Mouse (Mus musculus): ENCODE measurements around the gene Smco4.
"Not testable (repeated sequence)": the region's sequence is repeated elsewhere in the genome, so short reads cannot be mapped to it uniquely, and the experiment has no call there.

Gene Smco4

GRCm38 (mm10) chr9:15493235-15493924, at the start of gene Smco4:
Gene Smco4, plus strand, starts transcription at chr9:15493432.
- DNase-seq: peak; percentile 88

GRCm38 (mm10) chr9:15447397-15447796, 45.8 kb upstream of the Smco4 start:
- no peak for DNase-seq

DNA sequence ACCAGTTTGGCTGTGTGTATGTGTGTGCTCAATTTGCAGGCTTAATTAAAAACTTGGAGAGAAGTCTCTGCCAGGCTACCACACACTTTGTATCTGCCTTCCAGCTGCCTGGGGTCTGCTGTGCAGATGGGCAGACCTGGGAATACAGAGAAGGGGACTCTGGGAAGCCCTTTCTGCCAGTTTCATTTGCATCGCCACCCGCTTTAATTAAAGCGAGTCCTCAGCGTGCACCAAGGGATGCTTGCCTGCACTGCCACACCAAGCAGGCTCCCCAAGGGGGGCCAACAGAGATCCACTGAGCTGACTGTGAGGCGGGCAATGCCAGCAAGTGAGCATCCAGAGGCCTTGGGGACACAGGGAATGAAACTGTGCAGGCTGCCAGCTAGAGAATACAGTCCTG, 42.3 kb upstream of the Smco4 start:
- no peak for DNase-seq

- no peak for DNase-seq
Observed at GRCm38 (mm10) chr9:15472256-15472655, 21.0 kb upstream of the Smco4 start.

DNA sequence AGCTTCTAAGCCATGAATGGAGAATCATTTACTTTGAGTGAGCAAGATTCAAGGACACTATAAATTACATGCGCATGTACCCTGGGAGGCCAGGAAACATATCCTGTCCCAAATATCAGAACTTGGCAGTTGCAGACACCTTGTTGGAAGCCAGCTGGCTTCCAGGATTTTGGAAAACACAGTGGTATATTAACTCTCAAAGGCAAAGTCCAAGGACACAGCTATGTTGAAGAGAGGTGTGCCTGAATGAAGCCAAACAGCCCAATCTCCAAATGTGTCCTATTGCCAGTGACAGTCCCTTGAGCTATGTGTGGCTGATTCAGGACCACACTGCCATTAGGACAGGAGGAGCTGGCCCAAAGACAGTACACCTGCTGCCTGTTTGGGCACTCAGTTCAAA, 20.0 kb upstream of the Smco4 start:
- DNase-seq: no peak

DNA sequence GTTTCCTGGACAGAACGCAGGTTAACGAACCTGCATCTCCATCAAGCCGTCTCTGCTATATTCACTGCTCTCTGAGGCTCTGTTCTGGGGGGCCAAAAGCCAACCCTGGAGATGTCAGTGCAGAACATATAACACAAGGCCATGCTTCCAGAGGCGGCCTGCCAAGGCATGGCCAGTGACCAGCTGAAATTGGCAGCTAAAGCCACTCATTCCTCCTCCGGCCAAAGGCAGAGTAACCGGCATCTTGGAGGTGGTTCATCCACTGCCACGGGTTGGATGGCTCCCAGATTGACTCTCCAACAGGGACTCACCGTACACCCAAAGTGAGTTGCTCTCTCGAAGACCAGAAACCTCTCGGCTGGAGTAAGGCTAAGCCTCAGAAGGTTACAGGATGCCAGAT, 15.7 kb upstream of the Smco4 start:
- DNase-seq: no peak

DNA sequence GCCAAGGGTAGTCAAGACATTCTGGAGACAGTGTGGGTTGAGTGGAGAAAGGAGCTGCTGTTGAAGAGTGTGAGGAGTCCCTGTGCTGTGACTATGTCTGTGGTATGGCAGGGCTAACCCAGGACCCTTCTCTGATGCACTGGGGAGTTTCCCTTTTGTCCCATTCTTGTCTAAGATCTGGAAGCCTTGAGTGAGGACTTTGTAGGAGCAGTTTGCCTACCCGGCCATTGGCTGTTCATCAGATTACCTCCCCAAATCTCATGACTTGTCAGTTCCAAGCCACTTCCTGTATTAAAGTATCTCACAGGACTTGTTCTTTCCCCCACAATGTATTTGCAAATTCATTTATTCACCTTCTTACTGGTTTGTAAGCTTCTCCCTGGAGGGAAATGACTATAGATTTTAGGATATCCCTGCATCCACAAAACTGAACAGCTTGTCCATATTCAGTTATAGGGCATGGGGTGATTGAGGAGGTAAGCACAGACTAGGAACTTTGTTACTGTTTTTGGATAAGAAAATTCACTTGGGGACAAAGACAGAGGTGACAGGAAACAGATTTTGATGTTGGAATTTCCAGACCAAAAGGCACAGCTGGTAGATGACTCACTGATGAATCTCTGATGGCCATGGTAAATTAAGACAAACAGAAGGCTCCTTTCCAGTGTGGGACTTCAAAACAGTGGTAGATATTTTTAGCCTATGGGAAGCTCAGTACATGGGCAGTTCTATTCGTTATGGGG, 5.4 kb upstream of the Smco4 start:
- DNase-seq: no peak

DNA sequence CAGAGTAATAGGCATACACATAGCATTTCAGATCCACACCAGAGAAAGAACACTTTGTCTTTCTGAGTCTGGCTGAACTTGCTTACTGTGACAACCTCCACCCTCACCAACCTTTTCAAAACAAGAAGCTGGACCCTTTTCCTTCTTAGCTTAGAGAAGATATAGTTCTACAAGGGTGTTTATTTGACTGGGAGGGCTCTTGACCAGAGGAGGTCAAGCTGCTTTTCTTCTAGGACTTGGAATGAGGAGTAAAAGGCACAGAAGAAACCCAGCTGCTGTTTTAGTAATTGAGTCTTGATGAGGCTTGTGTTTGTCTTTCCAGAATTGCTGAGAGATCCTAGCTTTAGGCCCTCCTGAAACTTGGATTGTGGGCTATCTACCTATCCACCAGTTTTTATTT, 3.9 kb upstream of the Smco4 start:
- DNase-seq: no peak

DNA sequence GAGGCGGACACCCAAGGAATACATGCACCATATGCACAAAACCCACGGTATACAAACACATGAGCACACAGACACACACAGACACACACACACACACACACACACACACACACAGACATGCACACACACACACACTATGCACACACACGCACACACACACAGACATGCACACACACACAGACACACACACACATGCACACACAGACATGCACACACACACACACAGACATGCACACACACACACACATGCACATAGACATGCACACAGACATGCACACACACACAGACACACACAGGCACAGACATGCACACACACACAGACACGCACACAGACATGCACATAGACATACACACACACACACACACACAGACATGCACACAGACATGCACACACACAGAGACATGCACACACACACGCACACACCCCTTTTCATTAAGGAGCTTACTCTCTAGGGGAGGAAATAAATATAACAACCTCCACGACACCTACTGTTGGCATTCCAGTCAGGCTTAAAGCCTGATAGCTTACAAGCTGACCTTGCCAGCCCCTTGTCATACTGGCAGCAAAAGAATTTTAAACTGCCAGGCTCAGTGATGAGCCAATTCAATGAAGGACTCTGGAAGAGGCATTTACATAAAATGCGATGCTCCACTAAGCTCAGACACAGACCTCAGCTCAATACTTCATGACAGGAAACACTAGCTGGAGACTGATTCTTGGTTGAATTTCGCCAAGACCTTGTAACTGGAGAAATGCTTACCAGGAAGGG, 2.7 kb upstream of the Smco4 start:
- DNase-seq: no peak

DNA sequence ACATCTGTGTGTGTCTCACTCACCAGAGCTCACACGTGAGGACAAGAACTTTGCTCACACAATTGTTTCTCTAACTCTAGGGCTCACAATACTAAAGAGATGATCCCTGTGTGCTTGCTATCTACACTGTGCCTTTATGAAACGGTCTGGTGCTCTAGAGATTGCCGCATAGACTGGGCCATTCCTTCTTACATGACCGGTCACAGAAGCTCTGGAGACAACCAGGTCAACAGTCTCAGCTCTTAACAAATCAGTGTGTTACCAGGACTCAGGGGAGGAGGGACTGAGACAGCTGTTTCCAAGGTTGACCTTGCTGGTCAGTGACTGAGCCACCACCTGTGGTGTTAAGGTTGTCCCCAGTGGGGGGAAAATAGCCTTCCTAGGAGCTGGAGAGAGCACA, 1.5 kb upstream of the Smco4 start:
- DNase-seq: no peak

DNA sequence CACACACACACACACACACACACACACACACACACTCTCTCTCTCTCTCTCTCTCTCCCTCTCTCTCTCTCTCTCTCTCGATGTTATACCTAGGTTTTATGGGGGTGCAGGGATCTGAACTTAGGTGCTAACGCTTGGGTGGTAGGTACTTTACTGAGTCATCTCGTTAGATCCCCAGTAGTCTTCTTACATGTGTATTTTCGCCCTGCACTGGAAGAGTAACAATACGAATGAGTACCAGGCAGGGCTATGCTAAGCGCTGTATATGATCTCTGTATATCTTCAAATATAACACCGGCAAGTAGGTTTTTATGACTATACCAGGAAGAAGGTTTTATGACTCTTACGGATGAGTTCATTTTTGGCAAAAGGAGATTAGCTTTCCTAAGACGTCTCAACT, 831 bp upstream of the Smco4 start:
- DNase-seq: no peak

DNA sequence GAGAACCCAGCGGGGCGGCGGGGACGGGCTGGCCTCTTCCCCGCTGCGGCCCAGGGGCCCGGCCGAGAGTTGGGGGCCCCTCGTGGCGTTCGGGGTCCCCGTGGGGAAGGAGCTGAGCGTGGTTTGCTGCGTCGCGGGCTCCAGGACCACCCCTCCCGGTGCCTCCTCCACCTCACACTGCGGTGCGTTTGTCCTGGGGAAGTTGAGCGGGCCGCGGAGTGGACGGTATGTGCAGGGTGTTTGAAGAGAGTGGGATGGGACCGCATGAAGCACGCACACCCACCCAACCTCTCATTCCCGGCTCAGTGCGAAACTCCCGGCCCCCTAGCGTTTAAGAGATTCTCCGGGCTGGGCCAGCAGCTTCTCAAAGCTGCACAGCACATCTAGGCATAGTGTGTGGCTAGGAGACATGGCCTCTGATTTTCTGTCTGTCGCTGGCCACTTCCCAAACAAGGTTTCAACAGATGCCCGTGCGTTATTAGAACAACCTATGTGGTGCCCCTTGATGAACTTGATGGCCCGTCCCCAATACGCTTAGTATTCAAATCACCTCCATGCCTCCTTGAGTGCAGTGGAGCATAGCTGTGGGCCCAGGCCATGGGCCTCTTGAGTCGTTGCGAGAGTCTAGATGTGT, 810 bp downstream of the Smco4 start:
- DNase-seq: peak; percentile 79

GRCm38 (mm10) chr9:15495281-15495680, 2.0 kb downstream of the Smco4 start:
- DNase-seq: not testable (repeated sequence)

DNA sequence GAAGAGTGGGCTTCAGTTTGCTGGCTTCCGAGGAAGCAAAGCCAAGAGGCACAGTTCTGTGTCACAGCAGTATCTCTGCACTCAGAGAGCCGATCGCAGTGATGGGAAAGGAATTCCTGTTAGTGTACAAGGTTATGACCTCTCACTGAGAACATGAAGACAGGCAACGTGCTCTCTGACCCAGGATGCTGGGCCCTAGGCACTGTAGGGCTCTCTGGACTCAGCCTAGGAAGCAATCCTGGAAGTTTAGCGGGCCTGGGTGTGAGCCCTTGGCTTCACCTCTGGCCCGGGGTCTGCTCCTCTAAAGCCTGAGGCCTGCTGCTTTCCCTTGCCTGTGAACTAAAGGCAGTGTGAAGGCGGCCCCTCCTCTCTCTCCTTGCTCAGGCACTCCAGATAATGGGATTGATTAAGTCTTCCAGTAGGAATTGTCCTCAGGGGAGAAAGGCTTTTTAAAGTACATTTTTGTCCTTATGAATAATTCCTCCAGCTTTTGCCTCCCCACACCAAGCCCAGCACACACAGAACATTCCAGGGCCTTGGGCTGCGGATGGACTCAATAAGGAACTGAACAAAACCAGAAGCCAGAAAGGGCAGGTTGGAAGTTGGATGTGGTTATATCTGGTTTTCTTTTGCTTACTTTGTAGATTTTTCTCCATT, 2.8 kb downstream of the Smco4 start:
- DNase-seq: no peak

DNA sequence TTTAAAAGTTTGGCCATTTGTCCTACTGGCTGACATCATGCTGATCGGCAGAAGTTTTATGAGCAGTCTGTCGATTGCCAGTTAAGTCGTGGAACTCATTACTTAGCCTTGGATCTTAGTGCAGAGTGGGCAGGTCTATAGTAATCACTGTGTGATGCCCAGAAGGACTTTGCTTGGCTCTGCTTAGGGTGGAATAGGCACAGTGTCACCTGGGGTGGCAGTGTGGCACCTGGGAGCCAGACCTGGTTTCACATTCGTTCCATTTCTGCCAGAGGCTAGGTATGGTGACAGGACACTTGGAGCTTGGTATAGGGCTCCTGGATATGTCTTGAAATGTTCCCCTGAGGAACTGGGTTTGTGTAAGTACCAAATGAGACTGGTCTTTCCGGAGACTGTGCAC, 6.8 kb downstream of the Smco4 start:
- no peak for DNase-seq

DNA sequence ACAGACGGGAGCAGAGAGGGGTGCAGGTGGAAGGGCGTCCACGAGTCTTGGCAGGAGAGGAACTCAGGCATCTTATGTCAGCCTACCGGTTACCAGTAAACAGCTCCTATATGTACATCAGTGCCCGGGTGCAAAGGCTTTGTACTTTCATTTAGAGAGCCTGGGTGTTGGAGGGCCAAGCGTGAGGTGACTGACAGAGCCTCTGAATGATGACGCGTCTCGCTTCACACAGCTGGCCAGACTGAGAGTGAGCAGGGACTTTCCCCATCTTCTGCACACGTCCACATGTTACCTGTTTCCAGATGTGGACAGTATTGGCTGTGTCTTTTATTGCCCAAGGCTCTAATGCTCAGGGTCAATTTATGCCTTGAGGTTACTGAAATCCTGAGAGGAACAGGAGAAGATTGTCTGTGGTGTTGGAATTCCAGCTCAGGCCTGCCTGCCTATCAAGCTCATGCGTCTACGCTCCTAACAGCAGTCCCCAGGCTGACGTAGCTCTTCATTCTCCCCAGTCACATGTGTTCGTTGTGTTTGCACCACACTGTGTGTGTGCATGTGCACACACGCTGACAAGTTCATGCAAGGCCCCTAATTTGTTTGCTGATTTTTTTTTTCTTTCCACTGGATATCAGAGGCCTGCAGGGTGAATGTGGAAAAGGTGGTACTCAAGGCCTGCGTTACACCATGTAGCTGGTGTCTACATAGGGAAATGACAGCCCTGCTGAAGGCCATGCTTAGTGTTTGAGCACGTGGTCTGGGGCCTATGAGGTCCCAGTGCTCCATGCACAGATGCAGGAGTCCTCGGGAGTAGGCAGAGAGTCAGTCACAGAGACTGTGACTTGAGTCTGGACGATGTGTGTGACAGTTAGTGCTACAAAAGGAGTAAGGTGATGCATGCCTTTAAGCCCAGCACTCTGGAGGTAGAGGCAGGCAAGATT, 8.4 kb downstream of the Smco4 start:
- no peak for DNase-seq

GRCm38 (mm10) chr9:15502476-15502875, 9.2 kb downstream of the Smco4 start:
- no peak for DNase-seq

GRCm38 (mm10) chr9:15503307-15503706, 10.1 kb downstream of the Smco4 start:
- DNase-seq: no peak

DNA sequence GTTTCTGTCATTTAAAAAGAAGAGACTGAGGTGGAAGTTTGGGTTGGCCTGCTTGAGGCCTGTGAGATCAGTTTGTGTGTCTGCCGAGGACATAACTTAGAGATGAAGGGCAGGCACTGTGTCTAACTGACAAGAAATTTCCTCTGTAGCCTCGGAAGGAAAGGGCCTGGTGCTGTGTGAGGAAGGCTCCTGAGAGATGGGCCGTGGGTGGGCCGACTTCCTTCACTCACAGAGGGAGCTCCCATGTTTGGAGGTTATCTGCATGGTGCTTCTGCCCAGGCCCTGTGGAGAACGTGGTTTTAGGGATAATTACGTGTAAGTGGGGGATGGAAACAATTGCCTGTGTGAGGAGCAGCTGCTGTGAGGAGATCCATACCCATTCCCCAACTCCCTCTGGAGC, 10.6 kb downstream of the Smco4 start:
- no peak for DNase-seq

DNA sequence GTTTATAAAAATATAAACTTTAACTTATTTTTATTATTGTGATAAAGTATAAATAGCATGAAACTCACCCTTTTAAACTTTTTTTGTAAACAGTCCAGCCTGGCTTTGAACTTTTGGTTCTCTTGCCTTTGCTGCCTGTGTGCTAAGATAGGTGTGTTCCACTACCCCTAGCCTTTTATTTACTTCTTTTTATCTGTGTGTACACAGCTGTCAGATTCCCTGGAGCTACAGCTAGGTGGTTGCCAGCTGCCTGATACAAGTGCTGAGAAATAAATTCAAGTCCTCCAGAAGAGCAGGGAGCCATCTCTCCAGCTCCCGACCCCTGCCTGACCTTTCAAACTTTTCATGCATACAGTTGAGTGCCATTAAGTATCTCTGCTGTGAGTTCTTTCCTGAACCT, 12.1 kb downstream of the Smco4 start:
- DNase-seq: no peak

DNA sequence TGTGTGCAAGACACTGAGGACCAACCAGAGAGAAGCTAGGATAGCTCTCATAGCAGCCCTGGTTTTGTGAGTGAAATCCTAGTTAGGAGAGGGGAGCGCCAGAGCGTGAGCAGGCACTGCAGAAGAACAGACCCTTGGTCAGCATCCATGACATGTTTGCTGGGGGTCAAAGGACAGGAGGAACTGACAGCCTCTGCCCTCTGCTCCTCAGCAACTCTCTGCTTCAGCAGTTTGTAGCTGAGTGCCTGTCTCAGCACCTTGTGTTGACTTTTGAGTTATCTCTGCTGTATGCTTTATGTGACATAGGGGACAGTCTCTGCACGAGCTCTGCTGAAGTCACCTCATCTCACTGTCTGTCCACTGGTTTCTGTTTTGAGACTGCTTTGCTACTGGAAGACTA, 13.6 kb downstream of the Smco4 start:
- DNase-seq: no peak

GRCm38 (mm10) chr9:15507431-15507875, 14.2 kb downstream of the Smco4 start:
- DNase-seq: no peak
